Mouse (Mus musculus) WW6 (cell line): Measurements from ENCODE around the gene Asb7.
A peak's percentile ranks its signal among the peaks of the same experiment; 100 is the strongest.

Experiments used
- DNase-seq: peaks from one replicate; pipeline ENCODE4 v3.0.0-alpha.2; 2013; ENCODE audit warnings: low read depth, low spot score

Gene Asb7

GRCm38 (mm10) chr7:66689294-66689619 is at the start of gene Asb7:
Gene Asb7 (minus strand): TSS chr7:66689596.
- DNase-seq, result no peak

- no peak for DNase-seq
Observed at GRCm38 (mm10) chr7:66737418-66737817, 48.0 kb upstream of the Asb7 start.

- DNase-seq, result no peak
Observed at GRCm38 (mm10) chr7:66734993-66735392, 45.6 kb upstream of the Asb7 start.

- DNase-seq, result no peak
Observed at GRCm38 (mm10) chr7:66734466-66734865, 45.1 kb upstream of the Asb7 start.

- DNase-seq, result no peak
Observed at GRCm38 (mm10) chr7:66733882-66734281, 44.5 kb upstream of the Asb7 start.

- DNase-seq, result no peak
Observed at GRCm38 (mm10) chr7:66733431-66733830, 44.0 kb upstream of the Asb7 start.

- no peak for DNase-seq
Observed at GRCm38 (mm10) chr7:66729232-66729631, 39.8 kb upstream of the Asb7 start.

- DNase-seq, result no peak
Observed at GRCm38 (mm10) chr7:66728072-66728471, 38.7 kb upstream of the Asb7 start.

GRCm38 (mm10) chr7:66724954-66725353 is 35.6 kb upstream of the Asb7 start:
- no peak for DNase-seq

GRCm38 (mm10) chr7:66724514-66724913 is 35.1 kb upstream of the Asb7 start:
- DNase-seq, result no peak

GRCm38 (mm10) chr7:66711166-66711565 is 21.8 kb upstream of the Asb7 start:
- no peak for DNase-seq

- no peak for DNase-seq
Observed at GRCm38 (mm10) chr7:66704631-66705030, 15.2 kb upstream of the Asb7 start.

- DNase-seq, result no peak
Observed at GRCm38 (mm10) chr7:66702721-66703120, 13.3 kb upstream of the Asb7 start.

- no peak for DNase-seq
Observed at GRCm38 (mm10) chr7:66694467-66694866, 5.1 kb upstream of the Asb7 start.

- peak; percentile 97 for DNase-seq
Observed at GRCm38 (mm10) chr7:66689620-66690360, 394 bp upstream of the Asb7 start, which contains the start of gene Lins1. Gene Lins1 (plus strand): TSS chr7:66689889.

- no peak for DNase-seq
Observed at GRCm38 (mm10) chr7:66688721-66689120, 675 bp downstream of the Asb7 start.

- no peak for DNase-seq
Observed at GRCm38 (mm10) chr7:66682119-66682863, 7.1 kb downstream of the Asb7 start.

GRCm38 (mm10) chr7:66675800-66676199 is 13.6 kb downstream of the Asb7 start:
- DNase-seq, result no peak

GRCm38 (mm10) chr7:66667064-66667463 is 22.3 kb downstream of the Asb7 start:
- DNase-seq, result no peak

- DNase-seq, result no peak
Observed at GRCm38 (mm10) chr7:66663548-66663947, 25.8 kb downstream of the Asb7 start.

- peak; percentile 45 for DNase-seq
Observed at GRCm38 (mm10) chr7:66661572-66661971, 27.8 kb downstream of the Asb7 start.

GRCm38 (mm10) chr7:66660972-66661371 is 28.4 kb downstream of the Asb7 start:
- DNase-seq, result no peak

- peak; percentile 13 for DNase-seq
Observed at GRCm38 (mm10) chr7:66660291-66660690, 29.1 kb downstream of the Asb7 start.
